Mouse (Mus musculus): ENCODE measurements at regions not wholly inside any gene's neighbourhood (a gene's known extent, or its start where the extent isn't known, plus 50 kb on each side); places are given as distances from the start of the nearest gene placed in this dataset.

GRCm38 (mm10) chr12:58443007-58443406 lies 173.9 kb upstream of the Clec14a start:
- DNase-seq (ENCODE audit: low spot score in 2 of 2) = no peak

- peak in 1 of 2 experiments; percentile 44 for DNase-seq (ENCODE audit: low spot score in 2 of 2)
Observed at GRCm38 (mm10) chr12:58441962-58442361, 172.9 kb upstream of the Clec14a start.

- no peak for DNase-seq (ENCODE audit: low spot score in 2 of 2)
Observed at GRCm38 (mm10) chr12:58440666-58441065, 171.6 kb upstream of the Clec14a start.

- no peak for DNase-seq (ENCODE audit: low spot score in 2 of 2)
Observed at GRCm38 (mm10) chr12:58437031-58437430, 167.9 kb upstream of the Clec14a start.

- DNase-seq (ENCODE audit: low spot score in 2 of 2) = no peak
Observed at GRCm38 (mm10) chr12:58434504-58434903, 165.4 kb upstream of the Clec14a start.

GRCm38 (mm10) chr12:58429929-58430328 lies 160.8 kb upstream of the Clec14a start:
- DNase-seq (ENCODE audit: low spot score in 2 of 2) = no peak

- DNase-seq (ENCODE audit: low spot score in 2 of 2) = no peak
Observed at GRCm38 (mm10) chr12:58426758-58427157, 157.7 kb upstream of the Clec14a start.

- no peak for DNase-seq (ENCODE audit: low spot score in 2 of 2)
Observed at GRCm38 (mm10) chr12:58425961-58426360, 156.9 kb upstream of the Clec14a start.

GRCm38 (mm10) chr12:58423581-58423980 lies 154.5 kb upstream of the Clec14a start:
- no peak for DNase-seq (ENCODE audit: low spot score in 2 of 2)

- no peak for DNase-seq (ENCODE audit: low spot score in 2 of 2)
Observed at GRCm38 (mm10) chr12:58401904-58402303, 132.8 kb upstream of the Clec14a start.

GRCm38 (mm10) chr12:58360258-58360657 lies 91.2 kb upstream of the Clec14a start:
- DNase-seq (ENCODE audit: low spot score in 2 of 2) = peak in 1 of 2 experiments; percentile 12

- DNase-seq (ENCODE audit: low spot score in 2 of 2) = no peak
Observed at GRCm38 (mm10) chr12:58334163-58334562, 65.1 kb upstream of the Clec14a start.

- DNase-seq (ENCODE audit: low spot score in 2 of 2) = no peak
Observed at GRCm38 (mm10) chr12:58329913-58330312, 60.8 kb upstream of the Clec14a start.

- no peak for DNase-seq (ENCODE audit: low spot score in 2 of 2)
Observed at GRCm38 (mm10) chr12:58323953-58324352, 54.9 kb upstream of the Clec14a start.
